Mouse (Mus musculus) hindbrain, embryonic 12.5 days (tissue): Measurements from ENCODE around the gene Scamp2. TPM values are rescaled to one million over a fixed set of nuclear protein-coding genes. Genes with fewer than 3 reads are reported as not detected.

Source experiments
- ATAC-seq: fragments of 200-750 bp; cut with Nextera tagmentation; 2 replicates; pipeline ENCODE4 v1.8.0; 2017; ENCODE audit warnings: moderate TSS enrichment; ENCODE audit not compliant: low FRiP score
- H3K27ac ChIP-seq: fragments of 300-500 bp; sonication (generic); 2 replicates; pipeline ENCODE4 v1.5.1; 2016; ENCODE audit warnings: mild to moderate bottlenecking
- H3K27me3 ChIP-seq: fragments of 300-500 bp; sonication (generic); 2 replicates; pipeline ENCODE4 v1.6.1; 2016; ENCODE audit warnings: mild to moderate bottlenecking
- H3K36me3 ChIP-seq: fragments of 300-500 bp; sonication (generic); 2 replicates; pipeline ENCODE4 v1.6.1; 2016; ENCODE audit warnings: mild to moderate bottlenecking
- H3K4me1 ChIP-seq: fragments of 300-500 bp; sonication (generic); 2 replicates; pipeline ENCODE4 v1.6.1; 2016
- H3K4me2 ChIP-seq: fragments of 300-500 bp; sonication (generic); replicated peaks from 2 replicates; pipeline ENCODE4 v1.6.1; 2016; ENCODE audit warnings: mild to moderate bottlenecking
- H3K4me3 ChIP-seq: fragments of 300-500 bp; sonication (generic); 2 replicates; pipeline ENCODE4 v1.5.1; 2016; ENCODE audit warnings: mild to moderate bottlenecking
- H3K9ac ChIP-seq: fragments of 300-500 bp; sonication (generic); 2 replicates; pipeline ENCODE4 v1.6.1; 2016; ENCODE audit warnings: mild to moderate bottlenecking, moderate library complexity
- H3K9me3 ChIP-seq: fragments of 300-500 bp; sonication (generic); replicated peaks from 2 replicates; pipeline ENCODE4 v1.6.1; 2016; ENCODE audit warnings: mild to moderate bottlenecking
- WGBS: fragments of 180-500 bp; shearing (Covaris S2); methylation state at CpG from one replicate; pipeline ENCODE4 v1.1.7; 2016; 5-methylcytosine and 5-hydroxymethylcytosine counted together
- polyA plus RNA-seq: library from polyadenylated mRNA; unstranded; fragments of >200 nt; fragmentation: Nextera tagmentation; extraction: Ambion mirVana; gene quantifications from 2 replicates; pipeline ENCODE4 v1.2.1, GENCODE M21; 2016

Scamp2 gene
- polyA plus RNA-seq: 61.9 and 63.3 TPM in 2 replicates

- H3K27ac ChIP-seq: peak within 1 kb of the TSS; percentile 84
- no peaks in the 10 kb centered on the region for H3K27me3 ChIP-seq
- H3K4me1 ChIP-seq: peaks cover 32% of the 10 kb centered on the region
- H3K4me3 ChIP-seq: peak within 1 kb of the TSS; percentile 66
- peak within 1 kb of the TSS; percentile 83 for H3K4me2 ChIP-seq
- H3K9me3 ChIP-seq: no peaks in the 10 kb centered on the region
- H3K36me3 ChIP-seq: no peaks in the 10 kb centered on the region; the same call in 1 of the 2 replicates
- peak within 1 kb of the TSS; percentile 72 for H3K9ac ChIP-seq
- peak; percentile 100 for ATAC-seq
- under 1% methylated on average over 37 of the region's 37 CpGs for WGBS
These were observed at the start of gene Scamp2 for GRCm38 (mm10) chr9:57560861-57561710. Gene Scamp2, plus strand, starts transcription at chr9:57560943.

- WGBS: 18% methylated on average over 3 of the region's 3 CpGs
- H3K36me3 ChIP-seq: no peaks in the 10 kb centered on the region
- no peak overlapping the region for H3K4me3 ChIP-seq
- no peak overlapping the region for H3K4me2 ChIP-seq
- H3K9me3 ChIP-seq: no peaks in the 10 kb centered on the region
- no peaks in the 10 kb centered on the region for H3K27me3 ChIP-seq
- H3K4me1 ChIP-seq: peaks cover 3% of the 10 kb centered on the region
- ATAC-seq: no peak
- no peak overlapping the region for H3K9ac ChIP-seq
- H3K27ac ChIP-seq: no peak overlapping the region
These were observed 43.6 kb upstream of the Scamp2 start for GRCm38 (mm10) chr9:57517113-57517512.

GRCm38 (mm10) chr9:57520375-57521055 lies 40.2 kb upstream of the Scamp2 start:
- Histone ChIP-seq H3K36me3 (no peaks in the 10 kb centered on the region), H3K4me2 (peak overlapping the region; percentile 59), H3K27ac (peak overlapping the region; percentile 92), H3K27me3 (no peaks in the 10 kb centered on the region), H3K4me3 (peak overlapping the region; percentile 86), H3K9ac (peak overlapping the region; percentile 91), H3K9me3 (no peaks in the 10 kb centered on the region), H3K4me1 (peaks cover 19% of the 10 kb centered on the region)
- 23% methylated on average over 16 of the region's 16 CpGs for WGBS
- no peak; the same call in 1 of the 2 replicates for ATAC-seq

- under 1% methylated on average over 95 of the region's 95 CpGs for WGBS
- peak; percentile 94 for ATAC-seq
- peaks cover 19% of the 10 kb centered on the region for H3K4me1 ChIP-seq
- H3K27me3 ChIP-seq: no peaks in the 10 kb centered on the region
- H3K4me3 ChIP-seq: peak within 1 kb of the TSS; percentile 86
- peak within 1 kb of the TSS; percentile 91 for H3K9ac ChIP-seq
- H3K36me3 ChIP-seq: no peaks in the 10 kb centered on the region
- no peaks in the 10 kb centered on the region for H3K9me3 ChIP-seq
- H3K4me2 ChIP-seq: peak within 1 kb of the TSS; percentile 59
- H3K27ac ChIP-seq: peak within 1 kb of the TSS; percentile 92
These were observed 39.5 kb upstream of the Scamp2 start, which contains the start of gene Cox5a for GRCm38 (mm10) chr9:57521056-57521911. Gene Cox5a, plus strand, starts transcription at chr9:57521274.

- 48% methylated on average over 7 of the region's 7 CpGs for WGBS
- Histone ChIP-seq H3K9me3 (no peaks in the 10 kb centered on the region), H3K4me2 (peak overlapping the region; percentile 59), H3K4me1 (peaks cover 19% of the 10 kb centered on the region), H3K36me3 (no peaks in the 10 kb centered on the region), H3K27me3 (no peaks in the 10 kb centered on the region), H3K4me3 (peak overlapping the region; percentile 86), H3K9ac (peak overlapping the region; percentile 91), H3K27ac (peak overlapping the region; percentile 92; the same call in 1 of the 2 replicates)
- no peak for ATAC-seq
These were observed 38.5 kb upstream of the Scamp2 start for GRCm38 (mm10) chr9:57522114-57522860.

GRCm38 (mm10) chr9:57522861-57523246 lies 37.9 kb upstream of the Scamp2 start:
- peak overlapping the region; percentile 91; the same call in 1 of the 2 replicates for H3K9ac ChIP-seq
- WGBS: 87% methylated on average over 4 of the region's 4 CpGs

GRCm38 (mm10) chr9:57523754-57524153 lies 37.0 kb upstream of the Scamp2 start:
- WGBS: 97% methylated on average over 1 of the region's 1 CpGs
- no peaks in the 10 kb centered on the region for H3K27me3 ChIP-seq
- no peaks in the 10 kb centered on the region for H3K36me3 ChIP-seq
- no peak overlapping the region for H3K4me2 ChIP-seq
- H3K4me3 ChIP-seq: no peak overlapping the region
- no peak overlapping the region for H3K27ac ChIP-seq
- ATAC-seq: no peak
- no peak overlapping the region for H3K9ac ChIP-seq
- peaks cover 24% of the 10 kb centered on the region for H3K4me1 ChIP-seq
- H3K9me3 ChIP-seq: no peaks in the 10 kb centered on the region

More at GRCm38 (mm10) chr9:57522861-57523246, 37.9 kb upstream of the Scamp2 start:
- Histone ChIP-seq H3K4me2 (peak overlapping the region; percentile 59), H3K4me3 (peak overlapping the region; percentile 86), H3K4me1 (peaks cover 19% of the 10 kb centered on the region), H3K36me3 (no peaks in the 10 kb centered on the region), H3K27ac (no peak overlapping the region), H3K27me3 (no peaks in the 10 kb centered on the region), H3K9me3 (no peaks in the 10 kb centered on the region)
- no peak for ATAC-seq

- no peak overlapping the region for H3K4me3 ChIP-seq
- H3K27ac ChIP-seq: no peak overlapping the region
- ATAC-seq: no peak
- no peak overlapping the region for H3K9ac ChIP-seq
- H3K4me1 ChIP-seq: peaks cover 25% of the 10 kb centered on the region
- no peak overlapping the region; the same call in 1 of the 2 replicates for H3K4me2 ChIP-seq
- H3K27me3 ChIP-seq: no peaks in the 10 kb centered on the region
- H3K36me3 ChIP-seq: 0 out of 2 replicates have a peak, but pooled peaks cover 3% of the 10 kb centered on the region
- no peaks in the 10 kb centered on the region for H3K9me3 ChIP-seq
These were observed 36.3 kb upstream of the Scamp2 start for GRCm38 (mm10) chr9:57524439-57524838.

- H3K9me3 ChIP-seq: no peaks in the 10 kb centered on the region
- no peak for ATAC-seq
- H3K9ac ChIP-seq: no peak overlapping the region
- no peak overlapping the region for H3K4me3 ChIP-seq
- WGBS: 85% methylated on average over 2 of the region's 2 CpGs
- no peak overlapping the region for H3K27ac ChIP-seq
- H3K4me2 ChIP-seq: no peak overlapping the region
- H3K36me3 ChIP-seq: peaks cover 6% of the 10 kb centered on the region; the same call in 1 of the 2 replicates
- H3K27me3 ChIP-seq: no peaks in the 10 kb centered on the region
- peaks cover 25% of the 10 kb centered on the region for H3K4me1 ChIP-seq
These were observed 35.2 kb upstream of the Scamp2 start for GRCm38 (mm10) chr9:57525516-57525915.

GRCm38 (mm10) chr9:57526435-57526834 lies 34.3 kb upstream of the Scamp2 start:
- H3K9ac ChIP-seq: no peak overlapping the region
- H3K4me2 ChIP-seq: no peak overlapping the region
- no peak for ATAC-seq
- H3K9me3 ChIP-seq: no peaks in the 10 kb centered on the region
- H3K36me3 ChIP-seq: peaks cover 12% of the 10 kb centered on the region
- H3K27me3 ChIP-seq: no peaks in the 10 kb centered on the region
- no peak overlapping the region for H3K4me3 ChIP-seq
- no peak overlapping the region for H3K27ac ChIP-seq
- H3K4me1 ChIP-seq: peaks cover 25% of the 10 kb centered on the region

- H3K4me2 ChIP-seq: no peak overlapping the region
- WGBS: 91% methylated on average over 1 of the region's 1 CpGs
- H3K36me3 ChIP-seq: peaks cover 44% of the 10 kb centered on the region
- H3K4me3 ChIP-seq: no peak overlapping the region
- H3K4me1 ChIP-seq: peaks cover 10% of the 10 kb centered on the region
- no peak overlapping the region for H3K27ac ChIP-seq
- no peak overlapping the region for H3K9ac ChIP-seq
- H3K27me3 ChIP-seq: no peaks in the 10 kb centered on the region
- no peaks in the 10 kb centered on the region for H3K9me3 ChIP-seq
- ATAC-seq: no peak
These were observed 28.8 kb upstream of the Scamp2 start for GRCm38 (mm10) chr9:57531946-57532345.
